Mouse (Mus musculus) 3134 (cell line): ENCODE data around the gene Klra2.
"Not testable (repeated sequence)": the region's sequence is repeated elsewhere in the genome, so short reads cannot be mapped to it uniquely, and the experiment has no call there.

Source experiments
- DNase-seq: peaks from one replicate; pipeline ENCODE4 v3.0.0-alpha.2; 2011; ENCODE audit warnings: low spot score; ENCODE audit not compliant: insufficient read length; ENCODE audit errors: extremely low read depth

Gene Klra2

DNA sequence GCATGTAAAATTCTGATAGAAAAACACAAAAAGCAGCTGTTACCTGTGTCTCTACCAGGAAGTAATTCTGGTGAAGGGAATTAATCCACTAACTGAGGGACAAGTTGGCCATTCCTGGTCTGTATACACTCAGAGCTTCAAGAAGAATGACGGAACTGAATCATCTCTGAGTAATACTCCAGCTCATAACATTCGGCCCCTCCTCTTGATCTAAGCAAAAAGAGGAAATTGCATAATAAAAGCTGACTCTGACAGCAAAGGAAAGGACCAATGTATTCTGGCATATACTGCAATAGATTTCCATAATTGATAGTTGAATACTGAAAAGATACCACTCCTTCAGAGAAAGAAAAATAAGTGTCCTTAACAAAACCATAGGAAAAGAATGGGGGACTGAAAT, at the start of gene Klra2:
Gene Klra2, minus strand, starts transcription at position 157 of the 400 bp plus-strand sequence.
- peak; percentile 39 for DNase-seq

DNA sequence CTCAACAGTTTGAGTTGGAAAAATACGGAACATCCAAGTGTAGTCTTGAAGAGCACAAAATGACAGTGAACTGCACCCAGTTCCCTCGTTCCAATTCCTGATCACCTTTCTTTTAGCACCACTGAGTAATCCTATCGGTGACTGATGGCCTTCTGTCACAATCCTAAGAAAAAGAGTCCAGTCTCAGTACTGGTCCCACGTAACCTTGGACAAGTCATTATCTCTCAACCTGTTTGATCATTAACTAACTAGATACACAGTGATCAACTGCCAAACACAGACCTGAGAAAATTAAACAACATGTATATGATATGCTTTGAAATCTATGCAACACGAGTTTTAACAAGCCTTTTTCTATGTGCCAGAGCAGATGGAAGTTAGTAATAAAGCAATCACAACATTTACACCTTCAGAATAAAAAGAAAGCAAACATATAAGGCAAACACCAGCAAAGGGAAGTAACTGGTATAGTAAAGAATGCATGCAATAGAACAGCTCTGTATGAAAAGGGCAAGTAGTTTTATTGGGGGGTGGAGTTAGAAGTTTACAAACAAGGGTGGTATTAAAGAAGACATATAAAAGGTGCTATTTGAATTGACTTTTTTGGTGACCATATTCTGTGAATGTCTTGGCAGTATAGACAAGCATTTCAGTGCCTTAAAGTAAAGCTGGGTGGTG, 47.4 kb upstream of the Klra2 start:
- DNase-seq: no peak

DNA sequence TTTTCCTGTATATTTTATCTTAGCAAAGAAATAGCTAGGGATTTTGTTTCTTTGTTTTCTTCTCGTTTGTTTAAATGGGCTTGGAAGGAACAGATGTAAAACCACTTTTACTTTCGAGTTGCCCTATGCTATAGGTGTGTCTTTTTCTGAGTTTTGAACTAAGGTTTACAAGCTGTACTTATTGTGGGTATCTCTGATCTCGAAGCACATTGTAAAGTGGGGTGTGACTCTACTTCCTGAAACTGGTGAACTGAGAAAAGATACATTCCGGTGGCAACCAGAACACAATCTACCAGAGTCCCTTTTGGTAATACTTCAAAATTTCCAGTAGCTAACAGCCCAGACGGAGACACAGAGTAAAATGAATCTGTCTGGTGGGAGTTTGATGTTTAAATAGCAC, 46.8 kb upstream of the Klra2 start:
- no peak for DNase-seq

DNA sequence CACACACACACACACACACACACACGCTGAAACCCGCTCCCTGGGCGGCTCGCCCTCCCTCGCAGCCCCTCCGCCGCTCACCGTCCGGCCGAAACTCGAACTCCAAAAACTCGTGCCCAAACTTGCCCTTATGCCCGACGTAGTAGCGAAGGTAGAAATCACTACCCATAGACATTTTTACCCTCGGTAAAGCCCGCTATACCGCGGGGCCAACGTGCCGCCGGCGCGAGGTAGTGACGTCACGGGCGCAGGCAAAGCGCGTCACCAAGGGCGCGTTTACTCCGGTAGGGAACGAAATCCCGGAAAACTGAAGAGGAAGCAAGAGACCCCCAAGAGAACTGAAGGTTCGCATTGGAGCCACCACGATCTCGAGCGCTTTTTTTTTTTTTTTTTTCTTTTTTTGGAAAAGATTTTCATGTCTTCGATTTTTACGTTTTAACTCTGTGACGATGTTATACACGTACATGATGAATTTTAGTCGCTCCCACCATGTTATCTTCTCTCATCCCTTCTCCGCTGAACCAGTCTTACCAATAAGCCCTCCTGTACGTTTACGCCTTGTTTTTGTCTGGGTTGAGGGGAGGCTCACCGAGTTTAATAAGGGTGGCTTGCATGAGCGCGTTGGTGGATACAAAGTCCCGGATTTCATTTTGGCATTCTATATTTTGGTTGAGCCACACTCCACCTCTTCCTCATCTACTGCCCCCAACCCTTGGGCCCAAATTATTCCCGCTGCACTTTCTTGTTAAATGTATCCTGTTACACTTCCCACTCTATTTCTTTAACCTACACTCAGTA, 46.0 kb upstream of the Klra2 start, which contains the start of gene Magohb:
Gene Magohb, minus strand, starts transcription at position 254 of the 798 bp plus-strand sequence.
- DNase-seq: peak; percentile 74

DNA sequence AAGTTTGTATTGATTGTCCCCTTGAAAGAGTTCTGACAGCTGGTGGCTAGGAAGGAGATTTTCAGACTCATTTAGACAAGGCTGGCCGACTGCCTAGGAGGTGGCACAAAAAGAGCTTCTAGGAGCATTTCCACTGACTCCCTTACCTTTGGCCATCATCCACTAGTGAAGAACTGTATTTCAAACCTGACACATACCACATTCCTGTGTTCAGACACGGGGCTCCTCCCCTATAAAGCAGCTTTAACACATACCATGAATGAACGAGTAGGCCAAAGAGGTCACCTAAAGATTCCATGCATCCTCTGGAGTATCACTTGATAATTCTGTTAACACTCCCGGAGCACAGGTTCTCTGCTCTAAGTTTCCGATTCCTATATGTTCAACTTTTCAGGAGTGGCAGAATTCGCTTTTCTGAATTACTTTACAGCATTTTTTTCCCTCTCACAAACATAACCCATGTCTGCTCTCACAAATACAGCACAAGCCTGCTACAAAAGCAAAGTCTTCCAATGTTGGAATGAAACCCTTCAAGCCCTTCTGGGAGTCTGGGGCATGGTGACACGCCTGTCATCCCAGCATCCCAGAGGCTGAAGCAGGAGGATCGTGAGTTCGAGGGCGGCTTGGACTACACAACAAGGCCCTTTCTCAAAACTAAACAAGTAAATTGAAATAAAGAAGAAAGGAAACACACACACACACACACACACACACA, 45.3 kb upstream of the Klra2 start:
- no peak for DNase-seq

DNA sequence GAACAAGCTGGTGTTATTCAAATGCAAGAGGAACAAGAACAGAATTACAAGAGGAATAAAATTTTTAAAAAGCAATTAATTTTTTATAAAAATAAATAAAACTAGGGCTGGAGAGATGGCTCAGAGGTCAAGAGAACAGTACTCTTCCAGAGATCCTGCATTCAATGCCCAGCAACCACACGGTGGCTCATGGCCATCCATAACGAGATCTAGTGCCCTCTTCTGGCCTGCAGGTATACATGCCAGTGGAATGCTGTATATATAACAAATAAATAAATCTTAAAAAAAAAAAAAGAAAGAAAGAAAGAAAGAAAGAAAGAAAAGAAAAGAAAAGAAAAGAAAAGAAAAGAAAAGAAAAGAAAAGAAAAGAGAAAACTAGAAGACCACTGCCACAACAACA, 43.3 kb upstream of the Klra2 start:
- peak; percentile 20 for DNase-seq

DNA sequence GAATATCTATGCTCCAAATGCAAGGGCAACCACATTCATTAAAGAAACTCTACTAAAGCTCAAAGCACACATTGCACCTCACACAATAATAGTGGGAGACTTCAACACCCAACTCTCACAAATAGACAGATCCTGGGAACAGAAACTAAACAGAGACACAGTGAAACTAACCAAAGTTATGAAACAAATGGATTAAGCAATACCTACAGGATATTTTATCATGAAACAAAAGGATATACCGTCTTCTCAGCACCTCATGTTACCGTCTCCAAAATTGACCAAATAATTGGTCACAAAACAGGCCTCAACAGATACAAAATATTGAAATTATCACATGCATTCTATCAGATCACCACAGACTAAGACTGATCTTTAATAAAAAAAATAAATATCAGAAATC, 31.0 kb upstream of the Klra2 start:
- DNase-seq: not testable (repeated sequence)

DNA sequence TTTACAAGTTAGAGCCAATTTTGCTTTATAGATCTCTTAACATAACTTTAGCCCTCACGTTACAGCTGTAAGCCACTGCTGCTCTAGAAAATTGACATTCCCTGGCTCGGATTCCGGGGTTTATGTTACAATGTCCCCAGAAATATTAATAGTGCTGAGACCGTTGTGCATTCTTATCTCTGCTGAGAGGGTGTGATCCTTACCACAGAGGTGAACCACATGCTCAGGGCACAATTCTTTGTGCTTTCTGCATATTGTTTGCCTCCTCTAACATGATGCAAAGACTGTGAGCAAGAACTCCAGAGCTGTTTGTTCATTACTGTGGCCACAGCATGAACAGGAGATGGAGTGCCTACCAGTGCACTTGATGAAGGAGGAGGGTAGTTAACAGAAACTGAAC, 29.5 kb upstream of the Klra2 start:
- no peak for DNase-seq

DNA sequence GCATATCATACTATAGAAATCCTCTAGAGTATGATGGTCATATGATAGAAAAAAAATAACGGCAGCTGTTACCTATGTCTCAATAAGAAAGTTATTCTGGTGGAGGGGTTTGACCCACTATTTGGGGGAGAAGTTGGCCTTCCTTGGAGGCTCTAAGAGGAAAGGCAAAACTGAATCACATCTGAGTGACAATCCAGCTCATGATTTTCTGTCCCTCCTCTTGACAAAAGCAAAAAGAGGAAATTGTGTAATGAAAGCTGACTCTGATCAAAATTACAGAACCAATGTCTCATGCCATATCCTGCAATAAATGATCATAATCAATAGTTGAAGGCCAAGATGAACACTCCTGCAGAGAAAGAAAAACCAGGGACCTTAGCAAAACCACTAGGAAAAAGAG, 25.1 kb upstream of the Klra2 start:
- no peak for DNase-seq

DNA sequence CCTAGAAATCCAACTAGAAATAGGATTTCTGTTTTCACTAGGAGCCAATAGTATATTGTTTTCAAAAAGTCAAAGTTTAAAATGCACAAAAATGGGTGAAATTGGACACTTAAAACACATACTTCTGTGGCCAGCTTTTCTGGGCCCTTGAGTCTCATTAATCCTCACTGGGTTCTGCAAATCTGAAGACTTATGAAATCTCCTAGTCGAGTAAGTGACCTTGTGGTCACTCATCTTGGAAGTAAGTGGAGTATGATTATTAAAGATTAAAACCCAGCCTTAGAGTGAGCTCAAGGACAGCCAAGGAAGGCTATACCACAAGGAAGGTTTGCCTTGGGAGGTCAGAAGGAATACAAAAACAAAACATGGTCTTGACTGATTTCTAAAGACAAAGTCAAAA, 23.1 kb upstream of the Klra2 start:
- no peak for DNase-seq

DNA sequence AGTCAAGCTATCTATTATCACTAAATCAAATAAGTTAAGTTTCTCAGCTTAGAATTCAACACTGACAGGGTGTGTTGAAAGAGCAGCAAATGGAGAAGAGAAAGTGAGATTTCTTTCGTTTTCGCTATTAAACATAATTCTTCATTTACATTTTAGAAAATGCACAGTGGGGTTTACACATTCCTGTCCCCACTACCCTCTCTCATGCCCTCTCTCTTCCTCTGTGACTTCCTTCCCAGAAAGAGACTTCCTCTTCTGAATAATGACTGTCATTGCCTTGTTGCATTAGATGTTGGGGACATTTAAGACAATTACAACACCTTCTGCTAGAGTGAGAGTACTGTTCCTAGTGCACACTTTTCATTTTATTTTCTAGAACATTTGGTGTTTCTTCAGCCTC, 22.4 kb upstream of the Klra2 start:
- no peak for DNase-seq

DNA sequence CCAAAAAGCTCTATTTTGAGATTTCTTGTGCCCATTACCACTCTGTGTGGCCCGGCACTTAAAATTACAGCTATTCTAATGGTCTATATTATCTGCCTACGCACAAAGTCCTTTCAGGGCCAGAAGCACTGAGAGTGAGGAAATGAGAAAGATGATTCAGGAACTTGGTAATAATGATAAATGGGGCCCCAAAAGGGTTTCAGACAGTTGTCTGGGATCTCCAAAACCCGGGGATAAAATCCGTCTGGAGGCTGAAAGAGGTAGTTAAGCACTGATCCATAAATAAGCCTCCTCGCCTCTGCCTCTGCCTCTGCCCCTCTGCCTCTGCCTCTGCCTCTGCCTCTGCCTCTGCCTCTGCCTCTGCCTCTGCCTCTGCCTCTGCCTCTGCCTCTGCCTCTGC, 17.0 kb upstream of the Klra2 start:
- no peak for DNase-seq

DNA sequence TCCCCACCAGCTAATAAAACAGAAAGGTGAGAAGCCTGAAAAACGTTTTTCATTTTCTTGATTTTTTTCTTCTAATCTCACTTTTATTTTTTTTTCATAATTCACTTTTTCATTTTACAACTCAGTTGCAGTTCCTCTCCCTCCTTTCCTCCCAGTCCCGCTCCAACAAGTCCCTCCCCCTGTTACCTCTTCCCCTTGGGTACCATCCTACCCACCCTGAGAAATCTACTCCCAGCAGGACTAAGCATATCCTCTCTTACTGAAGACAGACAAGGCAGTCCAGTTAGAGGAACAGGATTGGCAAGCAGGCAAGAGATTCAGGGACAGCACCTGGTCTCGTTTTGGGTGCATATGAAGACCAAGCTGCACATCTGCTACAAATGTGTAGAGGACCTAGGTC, 15.6 kb upstream of the Klra2 start:
- no peak for DNase-seq

DNA sequence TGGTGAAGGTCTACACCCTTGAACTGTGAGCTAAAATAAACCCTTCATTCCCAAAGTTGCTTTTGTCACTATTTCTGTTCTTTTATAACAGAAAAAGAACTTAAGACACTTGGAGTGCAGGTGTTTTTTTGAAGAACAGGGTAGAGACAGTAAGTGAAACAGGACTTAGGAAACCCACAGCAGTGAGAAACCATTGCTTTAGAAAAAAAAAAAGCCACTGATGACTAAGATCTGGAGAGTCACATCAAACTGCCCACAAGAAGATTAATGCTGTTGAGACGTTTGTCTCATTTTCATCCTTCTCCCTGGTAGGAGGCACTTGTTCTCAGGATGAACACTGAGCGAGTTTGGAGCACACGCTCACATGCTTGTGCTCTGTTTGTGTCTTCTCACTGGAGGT, 14.8 kb upstream of the Klra2 start:
- DNase-seq: no peak

DNA sequence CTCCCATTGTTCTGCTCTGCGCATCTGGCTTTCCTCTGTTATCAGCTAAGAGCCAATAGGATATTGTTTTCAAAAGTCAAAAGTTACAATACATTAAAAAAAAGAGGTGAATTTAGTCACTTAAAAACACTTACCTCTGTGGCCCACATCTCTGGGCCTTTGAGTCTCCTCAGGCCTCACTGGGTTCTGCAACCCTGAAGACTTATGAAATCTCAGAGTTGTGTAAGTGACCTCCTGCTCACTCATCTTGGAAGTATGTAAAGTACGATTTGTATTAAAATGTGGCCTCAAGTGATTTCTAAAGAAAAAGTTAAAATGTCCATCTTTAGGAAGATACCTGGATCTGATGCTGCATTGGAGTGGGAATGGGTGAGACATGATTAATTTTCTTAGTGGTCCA, 2.1 kb downstream of the Klra2 start:
- DNase-seq: no peak
